Mouse (Mus musculus): ENCODE data around the gene Kcng3. TPM values are rescaled to one million over a fixed set of nuclear protein-coding genes. Genes with fewer than 3 reads are reported as not detected.

Gene Kcng3
- polyA plus RNA-seq, 1 experiment = 1.3 TPM

- Histone ChIP-seq H3K27me3 (ENCODE audit: control insufficient read depth, insufficient read depth, low read length, poor library complexity, severe bottlenecking) (no peaks in the 10 kb centered on the region), H3K36me3 (ENCODE audit: control insufficient read depth, insufficient read depth, low read length, poor library complexity, severe bottlenecking) (no peaks in the 10 kb centered on the region), H3K9ac (ENCODE audit: low read depth, poor library complexity, severe bottlenecking) (no peak overlapping the region), H3K9me3 (replicated peaks; ENCODE audit: control insufficient read depth, insufficient read depth, low read length, poor library complexity, severe bottlenecking) (no peaks in the 10 kb centered on the region), H3K27ac (ENCODE audit: insufficient read depth, low read length) (no peak overlapping the region), H3K4me3 (ENCODE audit: low read depth, low read length) (no peak overlapping the region), H3K4me1 (ENCODE audit: control insufficient read depth, insufficient read depth, low read length) (no peaks in the 10 kb centered on the region)
- TF ChIP-seq POLR2A (IDR thresholded peaks at IDR 0.05; ENCODE audit: insufficient read depth, low read length) (no peak), EP300 (IDR thresholded peaks at IDR 0.05; ENCODE audit: insufficient read depth, low read depth, low read length) (no peak)
These were observed 59.3 kb downstream of the Kcng3 start for GRCm38 (mm10) chr17:83572366-83572765.

DNA sequence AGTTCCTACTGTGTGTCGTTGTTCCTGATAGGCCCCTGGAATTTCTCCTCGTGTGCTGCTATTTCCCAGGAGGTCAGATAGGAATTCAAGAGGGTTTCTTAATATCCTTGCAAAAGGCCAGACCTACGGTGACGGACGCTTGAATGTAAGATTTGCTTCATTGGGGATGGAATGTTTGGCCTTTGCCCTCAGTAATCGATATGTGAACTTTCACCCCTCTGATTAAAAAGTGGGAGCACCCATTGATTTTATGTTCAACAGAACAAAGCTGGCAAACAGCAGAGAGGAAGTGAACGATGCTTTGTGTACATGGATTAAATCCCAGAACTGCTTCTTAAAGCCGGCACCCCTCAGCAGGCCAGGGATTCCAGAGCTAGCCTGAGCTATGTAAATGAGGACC is 64.3 kb downstream of the Kcng3 start:
- Histone ChIP-seq H3K9me3 (replicated peaks; ENCODE audit: control insufficient read depth, insufficient read depth, low read length, poor library complexity, severe bottlenecking) (0 out of 2 replicates have a peak, but pooled peaks cover 3% of the 10 kb centered on the region), H3K27ac (ENCODE audit: insufficient read depth, low read length) (no peak overlapping the region), H3K9ac (ENCODE audit: low read depth, poor library complexity, severe bottlenecking) (no peak overlapping the region), H3K4me1 (ENCODE audit: control insufficient read depth, insufficient read depth, low read length) (no peaks in the 10 kb centered on the region), H3K36me3 (ENCODE audit: control insufficient read depth, insufficient read depth, low read length, poor library complexity, severe bottlenecking) (no peaks in the 10 kb centered on the region), H3K27me3 (ENCODE audit: control insufficient read depth, insufficient read depth, low read length, poor library complexity, severe bottlenecking) (no peaks in the 10 kb centered on the region), H3K4me3 (ENCODE audit: low read depth, low read length) (no peak overlapping the region)
- no peak for TF ChIP-seq CTCF (IDR thresholded peaks at IDR 0.05; ENCODE audit: low read depth, low read length)
- no peak for TF ChIP-seq EP300 (IDR thresholded peaks at IDR 0.05; ENCODE audit: insufficient read depth, low read depth, low read length)
- no peak for TF ChIP-seq POLR2A (IDR thresholded peaks at IDR 0.05; ENCODE audit: insufficient read depth, low read length)

DNA sequence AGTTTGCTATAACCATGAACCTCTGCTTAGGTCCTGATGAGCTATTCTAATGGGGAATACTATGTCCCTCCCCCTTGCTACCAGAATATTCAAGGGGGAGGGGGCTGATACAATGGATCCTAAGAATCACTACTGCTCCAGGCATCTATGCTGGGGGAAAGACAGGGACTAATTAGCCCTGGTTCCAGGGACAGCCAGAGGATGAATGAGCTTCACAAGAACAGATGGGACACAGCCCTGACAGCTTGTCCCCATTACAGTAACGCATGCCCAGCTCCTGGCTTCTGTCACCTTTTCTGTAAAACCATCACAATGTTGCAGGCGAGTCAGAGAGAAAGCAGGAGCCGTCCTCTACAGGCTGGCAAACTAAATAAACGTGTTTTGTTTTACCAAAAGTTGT is 66.2 kb downstream of the Kcng3 start:
- Histone ChIP-seq H3K9ac (ENCODE audit: low read depth, poor library complexity, severe bottlenecking) (no peak overlapping the region), H3K4me3 (ENCODE audit: low read depth, low read length) (no peak overlapping the region), H3K9me3 (replicated peaks; ENCODE audit: control insufficient read depth, insufficient read depth, low read length, poor library complexity, severe bottlenecking) (0 out of 2 replicates have a peak, but pooled peaks cover 3% of the 10 kb centered on the region), H3K27me3 (ENCODE audit: control insufficient read depth, insufficient read depth, low read length, poor library complexity, severe bottlenecking) (no peaks in the 10 kb centered on the region), H3K36me3 (ENCODE audit: control insufficient read depth, insufficient read depth, low read length, poor library complexity, severe bottlenecking) (no peaks in the 10 kb centered on the region), H3K4me1 (ENCODE audit: control insufficient read depth, insufficient read depth, low read length) (no peaks in the 10 kb centered on the region), H3K27ac (ENCODE audit: insufficient read depth, low read length) (no peak overlapping the region)
- TF ChIP-seq POLR2A (IDR thresholded peaks at IDR 0.05; ENCODE audit: insufficient read depth, low read length) = no peak
- TF ChIP-seq EP300 (IDR thresholded peaks at IDR 0.05; ENCODE audit: insufficient read depth, low read depth, low read length) = no peak
- TF ChIP-seq CTCF (IDR thresholded peaks at IDR 0.05; ENCODE audit: low read depth, low read length) = no peak

DNA sequence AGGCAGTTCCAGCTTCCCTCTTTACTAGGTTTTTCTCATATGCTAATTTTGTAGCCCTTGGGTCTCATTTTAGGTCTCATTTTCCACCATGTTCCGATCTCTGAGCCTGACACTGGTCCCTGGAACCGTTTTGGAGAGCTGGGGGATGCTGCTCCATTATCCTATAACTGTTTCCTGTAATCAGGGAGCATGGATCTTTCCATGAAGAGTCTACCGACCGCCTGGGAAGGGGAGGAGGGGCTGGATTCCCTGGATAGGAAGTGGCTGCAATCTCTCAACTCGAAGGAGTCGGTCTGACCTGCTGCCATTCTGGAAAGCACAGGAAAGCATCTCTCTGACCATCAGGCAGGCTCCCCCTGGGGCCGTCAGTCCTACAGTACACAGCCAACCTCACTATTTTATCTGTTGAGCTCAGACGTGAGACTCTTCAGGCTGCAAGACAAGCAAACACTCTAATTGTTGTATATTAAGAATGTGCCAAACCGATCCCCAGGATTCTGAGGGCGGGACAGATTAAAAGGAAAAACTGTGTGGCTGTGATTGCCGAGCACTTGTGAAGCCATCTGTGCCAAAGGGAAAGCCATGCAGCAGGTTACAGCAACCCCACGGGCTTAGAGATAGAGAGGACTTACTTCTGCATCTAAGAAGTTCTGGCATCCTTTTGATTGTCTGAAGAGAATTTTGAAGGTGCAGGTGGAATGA is 67.4 kb downstream of the Kcng3 start:
- Histone ChIP-seq H3K27me3 (ENCODE audit: control insufficient read depth, insufficient read depth, low read length, poor library complexity, severe bottlenecking) (no peaks in the 10 kb centered on the region), H3K4me1 (ENCODE audit: control insufficient read depth, insufficient read depth, low read length) (no peaks in the 10 kb centered on the region), H3K36me3 (ENCODE audit: control insufficient read depth, insufficient read depth, low read length, poor library complexity, severe bottlenecking) (no peaks in the 10 kb centered on the region), H3K9ac (ENCODE audit: low read depth, poor library complexity, severe bottlenecking) (no peak overlapping the region), H3K4me3 (ENCODE audit: low read depth, low read length) (no peak overlapping the region), H3K27ac (ENCODE audit: insufficient read depth, low read length) (no peak overlapping the region), H3K9me3 (replicated peaks; ENCODE audit: control insufficient read depth, insufficient read depth, low read length, poor library complexity, severe bottlenecking) (0 out of 2 replicates have a peak, but pooled peaks cover 3% of the 10 kb centered on the region)
- TF ChIP-seq EP300 (IDR thresholded peaks at IDR 0.05; ENCODE audit: insufficient read depth, low read depth, low read length) = no peak
- TF ChIP-seq CTCF (IDR thresholded peaks at IDR 0.05; ENCODE audit: low read depth, low read length) = no peak
- no peak for TF ChIP-seq POLR2A (IDR thresholded peaks at IDR 0.05; ENCODE audit: insufficient read depth, low read length)

- Histone ChIP-seq H3K9ac (ENCODE audit: low read depth, poor library complexity, severe bottlenecking) (no peak overlapping the region), H3K27me3 (ENCODE audit: control insufficient read depth, insufficient read depth, low read length, poor library complexity, severe bottlenecking) (no peaks in the 10 kb centered on the region), H3K4me1 (ENCODE audit: control insufficient read depth, insufficient read depth, low read length) (no peaks in the 10 kb centered on the region), H3K36me3 (ENCODE audit: control insufficient read depth, insufficient read depth, low read length, poor library complexity, severe bottlenecking) (no peaks in the 10 kb centered on the region), H3K4me3 (ENCODE audit: low read depth, low read length) (no peak overlapping the region), H3K27ac (ENCODE audit: insufficient read depth, low read length) (no peak overlapping the region), H3K9me3 (replicated peaks; ENCODE audit: control insufficient read depth, insufficient read depth, low read length, poor library complexity, severe bottlenecking) (0 out of 2 replicates have a peak, but pooled peaks cover 3% of the 10 kb centered on the region)
- TF ChIP-seq EP300 (IDR thresholded peaks at IDR 0.05; ENCODE audit: insufficient read depth, low read depth, low read length) = no peak
- peak; percentile 58 for TF ChIP-seq CTCF (IDR thresholded peaks at IDR 0.05; ENCODE audit: low read depth, low read length)
These were observed 68.0 kb downstream of the Kcng3 start for GRCm38 (mm10) chr17:83563703-83564111.

DNA sequence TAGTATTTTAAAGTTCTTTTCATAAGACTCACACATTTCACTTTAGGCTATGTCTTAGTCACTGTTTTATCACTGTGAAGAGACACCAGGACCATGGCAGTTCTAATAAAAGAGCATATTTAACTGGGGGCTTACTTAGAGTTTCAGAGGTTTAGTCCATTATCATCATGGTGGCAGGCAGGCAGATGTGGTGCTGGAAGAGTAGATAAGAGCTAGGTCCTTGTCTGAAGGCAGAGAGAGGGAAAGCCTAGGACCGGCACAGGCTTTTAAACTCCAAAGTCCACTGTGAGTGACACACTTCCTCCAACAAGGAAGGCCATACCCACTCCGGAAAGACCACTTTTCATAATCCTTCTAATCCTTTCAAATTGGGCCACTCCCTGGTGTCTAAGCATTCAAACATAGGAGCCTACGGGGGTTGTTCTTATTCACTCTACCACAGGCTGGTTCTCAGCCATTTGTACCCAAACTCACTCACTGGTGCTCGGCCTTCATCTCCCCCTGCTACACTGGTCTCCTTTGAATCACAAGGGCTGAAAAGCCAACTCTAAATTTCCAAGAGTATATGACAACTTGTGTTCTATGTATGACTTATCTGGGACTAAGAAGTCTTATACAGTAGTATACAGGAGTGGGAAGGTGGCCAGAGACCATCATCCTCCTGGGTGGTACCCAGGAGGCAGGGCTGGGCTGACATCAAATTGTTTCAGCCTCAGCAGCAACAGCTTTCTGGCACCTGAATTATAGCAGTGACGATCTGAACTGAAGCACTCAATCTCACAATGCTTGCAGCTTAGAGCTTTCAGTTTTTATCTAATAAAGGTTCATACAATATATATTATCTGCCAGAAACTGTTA is 69.3 kb downstream of the Kcng3 start:
- H3K36me3 ChIP-seq (ENCODE audit: control insufficient read depth, insufficient read depth, low read length, poor library complexity, severe bottlenecking) = no peaks in the 10 kb centered on the region

More for the DNA sequence above, 69.3 kb downstream of the Kcng3 start:
- 0 out of 2 replicates have a peak, but pooled peaks cover 3% of the 10 kb centered on the region for H3K9me3 ChIP-seq (replicated peaks; ENCODE audit: control insufficient read depth, insufficient read depth, low read length, poor library complexity, severe bottlenecking)
- no peak overlapping the region for H3K9ac ChIP-seq (ENCODE audit: low read depth, poor library complexity, severe bottlenecking)
- H3K27me3 ChIP-seq (ENCODE audit: control insufficient read depth, insufficient read depth, low read length, poor library complexity, severe bottlenecking) = no peaks in the 10 kb centered on the region
- no peak overlapping the region for H3K27ac ChIP-seq (ENCODE audit: insufficient read depth, low read length)
- TF ChIP-seq EP300 (IDR thresholded peaks at IDR 0.05; ENCODE audit: insufficient read depth, low read depth, low read length) (no peak), CTCF (IDR thresholded peaks at IDR 0.05; ENCODE audit: low read depth, low read length) (no peak), POLR2A (IDR thresholded peaks at IDR 0.05; ENCODE audit: insufficient read depth, low read length) (no peak)
- no peaks in the 10 kb centered on the region for H3K4me1 ChIP-seq (ENCODE audit: control insufficient read depth, insufficient read depth, low read length)
- no peak overlapping the region for H3K4me3 ChIP-seq (ENCODE audit: low read depth, low read length)
